Mouse (Mus musculus) CH12.LX (cell line): ENCODE measurements at regions not wholly inside any gene's neighbourhood (a gene's known extent, or its start where the extent isn't known, plus 50 kb on each side); places are given as distances from the start of the nearest gene placed in this dataset.

Source experiments
- DNase-seq: peaks from one replicate; pipeline ENCODE4 v3.0.0-alpha.2; 2013; ENCODE audit errors: extremely low read depth
- H3K27ac ChIP-seq: 2 replicates; pipeline ENCODE4 v1.5.1; 2012; ENCODE audit warnings: low read depth, mild to moderate bottlenecking, control low read depth, moderate library complexity; ENCODE audit not compliant: insufficient read depth
- H3K27me3 ChIP-seq: replicated peaks from 2 replicates; pipeline ENCODE3; 2012; ENCODE audit warnings: inconsistent platforms
- H3K36me3 ChIP-seq, 2 experiments: replicated peaks in 1 of 2; 2 replicates each; pipeline versions ENCODE3 to v1.6.1; 2012; ENCODE audit warnings: inconsistent platforms in 1 of 2, low read length in 1 of 2, mild to moderate bottlenecking in 1 of 2, mixed read lengths in 1 of 2, moderate library complexity in 1 of 2; ENCODE audit not compliant: control insufficient read depth in 1 of 2, insufficient read depth in 1 of 2
- H3K4me1 ChIP-seq, 2 experiments: 2 replicates each; pipeline ENCODE4 v1.6.1; 2012; ENCODE audit warnings: inconsistent platforms in 1 of 2, moderate library complexity in 1 of 2; ENCODE audit not compliant: insufficient read depth in 2 of 2, control insufficient read depth in 1 of 2
- H3K4me2 ChIP-seq: 2 replicates; pipeline ENCODE4 v1.6.1; 2012; ENCODE audit warnings: low read depth, mild to moderate bottlenecking, control low read depth; ENCODE audit not compliant: poor library complexity, insufficient read depth, severe bottlenecking
- H3K4me3 ChIP-seq, 3 experiments: fragments of 150-350 bp in 1 of 3; sonication (generic) in 1 of 3; replicated peaks in 1 of 3; 2 replicates each; pipeline versions ENCODE3 to v1.5.1; 2011 to 2012; ENCODE audit warnings: low read depth in 2 of 3, low read length in 2 of 3, mild to moderate bottlenecking in 2 of 3, moderate library complexity in 2 of 3, control low read depth in 1 of 3, improper control_type of control experiment in 1 of 3, inconsistent platforms in 1 of 3, mixed read lengths in 1 of 3; ENCODE audit not compliant: poor library complexity in 1 of 3
- H3K79me2 ChIP-seq: replicated peaks from 2 replicates; pipeline ENCODE4 v1.6.1; 2012; ENCODE audit warnings: mild to moderate bottlenecking, moderate library complexity; ENCODE audit not compliant: control insufficient read depth, poor library complexity, insufficient read depth, severe bottlenecking; ENCODE audit errors: extremely low read depth
- H3K9ac ChIP-seq: 2 replicates; pipeline ENCODE4 v1.6.1; 2012; ENCODE audit warnings: low read depth, mild to moderate bottlenecking, control low read depth, moderate library complexity; ENCODE audit not compliant: insufficient read depth
- H3K9me3 ChIP-seq: replicated peaks from 2 replicates; pipeline ENCODE3; 2012; ENCODE audit warnings: low read length, inconsistent platforms, mixed read lengths
- CHD1 ChIP-seq: IDR thresholded peaks from 2 replicates; pipeline ENCODE4 v1.6.1; 2012; ENCODE audit warnings: low read depth, low read length, improper control_type of control experiment, inconsistent platforms
- CTCF ChIP-seq, 2 experiments: IDR thresholded peaks in 1 of 2; conservative IDR thresholded peaks in 1 of 2; 2 replicates each; pipeline ENCODE4 v1.5.1; 2011 to 2012; ENCODE audit warnings: low read depth in 2 of 2, low read length in 2 of 2, improper control_type of control experiment in 1 of 2, inconsistent platforms in 1 of 2, mild to moderate bottlenecking in 1 of 2, moderate library complexity in 1 of 2
- E2F4 ChIP-seq: IDR thresholded peaks from 2 replicates; pipeline ENCODE4 v1.6.1; 2011; ENCODE audit warnings: low read depth, low read length, improper control_type of control experiment; ENCODE audit not compliant: insufficient replicate concordance
- ELF1 ChIP-seq: IDR thresholded peaks from 2 replicates; pipeline ENCODE4 v1.6.1; 2014; ENCODE audit warnings: low read depth, mild to moderate bottlenecking, inconsistent platforms, low read length, improper control_type of control experiment
- EP300 ChIP-seq: IDR thresholded peaks from 2 replicates; pipeline ENCODE4 v1.6.1; 2011; ENCODE audit warnings: low read length, improper control_type of control experiment
- ETS1 ChIP-seq: conservative IDR thresholded peaks from 2 replicates; pipeline ENCODE4 v1.6.1; 2012; ENCODE audit warnings: low read depth, mild to moderate bottlenecking, inconsistent platforms, low read length, improper control_type of control experiment, moderate library complexity
- GABPA ChIP-seq: IDR thresholded peaks from 2 replicates; pipeline ENCODE4 v1.6.1; 2012; ENCODE audit warnings: low read depth, low read length, improper control_type of control experiment, inconsistent platforms; ENCODE audit not compliant: insufficient replicate concordance
- HCFC1 ChIP-seq: IDR thresholded peaks from 2 replicates; pipeline ENCODE4 v1.6.1; 2012; ENCODE audit warnings: low read depth, mild to moderate bottlenecking, inconsistent platforms, low read length, improper control_type of control experiment
- JUN ChIP-seq: IDR thresholded peaks from 2 replicates; pipeline ENCODE4 v1.6.1; 2011; ENCODE audit warnings: low read depth, mild to moderate bottlenecking, low read length, improper control_type of control experiment, moderate library complexity; ENCODE audit not compliant: insufficient read depth
- JUND ChIP-seq: conservative IDR thresholded peaks from 2 replicates; pipeline ENCODE4 v1.6.1; 2011; ENCODE audit warnings: low read depth, low read length, improper control_type of control experiment
- MAZ ChIP-seq: IDR thresholded peaks from 2 replicates; pipeline ENCODE4 v1.6.1; 2012; ENCODE audit warnings: low read depth, mild to moderate bottlenecking, inconsistent platforms, low read length, improper control_type of control experiment, moderate library complexity
- MYC ChIP-seq: IDR thresholded peaks from 2 replicates; pipeline ENCODE4 v1.6.1; 2011; ENCODE audit warnings: low read depth, mild to moderate bottlenecking, improper control_type of control experiment, low read length
- NRF1 ChIP-seq: IDR thresholded peaks from 2 replicates; pipeline ENCODE4 v1.6.1; 2014; ENCODE audit warnings: low read depth, mild to moderate bottlenecking, inconsistent platforms, low read length, improper control_type of control experiment, moderate library complexity
- POLR2A ChIP-seq: IDR thresholded peaks from 2 replicates; pipeline ENCODE4 v1.6.1; 2011; ENCODE audit warnings: low read depth, mild to moderate bottlenecking, improper control_type of control experiment, low read length
- POLR2AphosphoS2 ChIP-seq: IDR thresholded peaks from 2 replicates; pipeline ENCODE4 v1.6.1; 2011; ENCODE audit warnings: low read depth, low read length, improper control_type of control experiment
- RCOR1 ChIP-seq: conservative IDR thresholded peaks from 2 replicates; pipeline ENCODE4 v1.6.1; 2012; ENCODE audit warnings: low read depth, mild to moderate bottlenecking, inconsistent platforms, low read length, improper control_type of control experiment
- TCF12 ChIP-seq: IDR thresholded peaks from 2 replicates; pipeline ENCODE4 v1.6.1; 2014; ENCODE audit warnings: low read depth, mild to moderate bottlenecking, inconsistent platforms, low read length, improper control_type of control experiment
- UBTF ChIP-seq: IDR thresholded peaks from 2 replicates; pipeline ENCODE4 v1.6.1; 2012; ENCODE audit warnings: low read depth, mild to moderate bottlenecking, inconsistent platforms, low read length, improper control_type of control experiment, moderate library complexity
- USF2 ChIP-seq: conservative IDR thresholded peaks from 2 replicates; pipeline ENCODE4 v1.6.1; 2011; ENCODE audit warnings: low read depth, low read length, improper control_type of control experiment
- ZC3H11A ChIP-seq: IDR thresholded peaks from 2 replicates; pipeline ENCODE4 v1.6.1; 2012; ENCODE audit warnings: low read depth, mild to moderate bottlenecking, inconsistent platforms, low read length, improper control_type of control experiment
- ZKSCAN1 ChIP-seq: IDR thresholded peaks from 2 replicates; pipeline ENCODE4 v1.6.1; 2012; ENCODE audit warnings: low read depth, inconsistent platforms, low read length, improper control_type of control experiment, borderline replicate concordance
- ZMIZ1 ChIP-seq: IDR thresholded peaks from 2 replicates; pipeline ENCODE4 v1.6.1; 2012; ENCODE audit warnings: low read depth, mild to moderate bottlenecking, inconsistent platforms, low read length, improper control_type of control experiment
- dilution Hi-C: fragments of 300-500 bp; cut with MboI; formaldehyde crosslinking; loops from 2 replicates; pipeline ENCODE4 v1.14.3; 2020; ENCODE audit warnings: low sequenced_read_pairs; ENCODE audit not compliant: extremely low pct_unique_long_range_greater_than_20kb, extremely low pct_ligation_motif_present
- in situ Hi-C: fragments of 300-500 bp; cut with MboI; formaldehyde crosslinking; loops from 3 replicates; pipeline ENCODE4 v1.14.3; 2019; ENCODE audit warnings: low sequenced_read_pairs, low pct_ligation_motif_present, low pct_unique_long_range_greater_than_20kb, mixed read lengths

DNA sequence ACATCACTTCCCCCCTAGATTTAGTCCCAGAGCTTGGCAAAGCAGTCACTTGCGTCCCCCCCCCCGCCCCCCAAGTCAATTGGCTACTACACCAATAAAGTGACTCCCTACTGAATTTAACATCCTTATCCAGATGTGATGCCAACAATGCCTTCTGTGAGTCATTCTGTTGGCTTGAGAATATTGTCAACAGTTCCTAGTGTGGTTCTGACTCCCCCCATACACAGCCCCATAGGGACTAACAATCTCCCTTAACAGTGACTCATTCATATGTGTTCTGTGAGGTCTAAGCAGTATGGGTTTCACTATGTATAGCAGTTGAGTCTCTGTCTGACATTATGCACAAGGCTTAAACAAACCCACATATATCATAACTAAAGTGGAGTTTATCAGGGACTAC, 89.5 kb upstream of the Htr2a start:
- Histone ChIP-seq H3K4me3 (no peak overlapping the region), H3K9ac (no peak overlapping the region), H3K79me2 (no peaks in the 10 kb centered on the region), H3K36me3 (no peaks in the 10 kb centered on the region), H3K4me2 (no peak overlapping the region), H3K27ac (no peak overlapping the region), H3K4me1 (no peaks in the 10 kb centered on the region), H3K9me3 (no peaks in the 10 kb centered on the region), H3K27me3 (no peaks in the 10 kb centered on the region)
- no peak for DNase-seq
- in situ Hi-C loops (no loop called here), dilution Hi-C loops (no loop called here)
- TF ChIP-seq ZC3H11A = no peak
- no peak for TF ChIP-seq CTCF (conservative IDR thresholded peaks at IDR 0.05 in 1 of 2, IDR thresholded peaks at IDR 0.05 in 1 of 2; ENCODE audit: low read depth in 2 of 2, low read length in 2 of 2)
- TF ChIP-seq TCF12 = no peak
- TF ChIP-seq POLR2A = no peak
- TF ChIP-seq HCFC1 = no peak
- TF ChIP-seq NRF1 = no peak
- TF ChIP-seq JUND = no peak
- no peak for TF ChIP-seq ETS1
- no peak for TF ChIP-seq POLR2AphosphoS2
- no peak for TF ChIP-seq ELF1
- TF ChIP-seq MAZ = no peak

GRCm38 (mm10) chr14:74553636-74554035, 87.0 kb upstream of the Htr2a start:
- DNase-seq = no peak
- H3K4me2 ChIP-seq = no peak overlapping the region
- H3K27me3 ChIP-seq = no peaks in the 10 kb centered on the region
- in situ Hi-C loops (no loop called here), dilution Hi-C loops (no loop called here)
- no peak overlapping the region for H3K9ac ChIP-seq
- no peak overlapping the region for H3K4me3 ChIP-seq
- TF ChIP-seq JUN (no peak), E2F4 (no peak), ZMIZ1 (no peak)
- no peaks in the 10 kb centered on the region for H3K4me1 ChIP-seq
- H3K9me3 ChIP-seq = no peaks in the 10 kb centered on the region
- H3K79me2 ChIP-seq = no peaks in the 10 kb centered on the region
- H3K27ac ChIP-seq = no peak overlapping the region
- no peaks in the 10 kb centered on the region for H3K36me3 ChIP-seq

- TF ChIP-seq CHD1 = no peak
- TF ChIP-seq ZC3H11A = no peak
- TF ChIP-seq RCOR1 = no peak
- TF ChIP-seq ZMIZ1 = no peak
- no peak for TF ChIP-seq MYC
- no peak for TF ChIP-seq USF2
- no peak for TF ChIP-seq UBTF
- TF ChIP-seq ZKSCAN1 = no peak
- no peak for TF ChIP-seq JUND
- TF ChIP-seq JUN = no peak
- TF ChIP-seq EP300 = no peak
- TF ChIP-seq GABPA = no peak
- Histone ChIP-seq H3K4me3 (no peak overlapping the region), H3K9ac (no peak overlapping the region), H3K36me3 (no peaks in the 10 kb centered on the region), H3K4me2 (no peak overlapping the region), H3K27me3 (no peaks in the 10 kb centered on the region), H3K4me1 (no peaks in the 10 kb centered on the region), H3K27ac (no peak overlapping the region), H3K9me3 (no peaks in the 10 kb centered on the region), H3K79me2 (no peaks in the 10 kb centered on the region)
- in situ Hi-C loops (no loop called here), dilution Hi-C loops (no loop called here)
- DNase-seq = no peak
These were observed 82.3 kb upstream of the Htr2a start for GRCm38 (mm10) chr14:74558359-74558758.
